In the genomic region with DNA sequence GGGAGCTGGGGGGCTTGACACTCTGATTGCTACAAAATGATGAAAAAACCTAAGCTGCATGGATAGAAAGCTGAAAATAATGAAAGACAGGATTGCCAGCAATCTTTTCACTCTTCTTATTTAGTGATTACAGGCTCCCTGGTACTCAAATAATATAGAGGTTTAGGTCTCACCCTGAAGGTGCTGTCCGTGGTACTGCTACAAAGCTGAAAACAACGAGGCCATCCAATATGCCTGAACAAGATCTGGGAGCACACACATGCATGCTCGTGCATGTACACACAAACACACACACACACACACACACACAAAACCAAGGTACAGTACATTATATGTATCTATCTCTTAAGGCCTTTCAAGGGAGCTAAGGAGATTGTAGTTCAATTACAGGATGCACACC, we compare ENCODE assay signal across 22 mouse cellular contexts.
DNase-seq lines count a peak whose midpoint lies in the region; ATAC-seq and TF ChIP-seq lines count a peak whose summit lies in the region.
"Had no signal": no experiment of that assay in that cellular context is flagged by ENCODE, and none has a peak within 500 bp of the region (broad histone marks: within the 10 kb centered on the region; RNA-seq: fewer than 3 reads in every experiment).

No protein-coding gene starts in this region.

- ATAC-seq in kidney, embryonic 14.5 days (ENCODE audit: low FRiP score, low TSS enrichment), result no peak
- ATAC-seq in erythroblast, adult 5-6 weeks (replicated peaks; ENCODE audit: low FRiP score, poor library complexity, severe bottlenecking), result no peak
- ATAC-seq: forebrain, embryonic 14.5 days; inflammation-experienced regulatory T-cells, adult 6 months had no signal

- no peak overlapping the region for H3ac ChIP-seq in myocyte (ENCODE audit: control insufficient read depth, insufficient read length)

- no peaks in the 10 kb centered on the region for H3K27me3 ChIP-seq in kidney, embryonic 14.5 days (ENCODE audit: control insufficient read depth, insufficient read depth, low read length)
- H3K27me3 ChIP-seq in myocyte (ENCODE audit: control insufficient read depth, insufficient read depth, insufficient read length), result no peaks in the 10 kb centered on the region
- H3K27me3 ChIP-seq: limb, embryonic 13.5 days; liver, embryonic 15.5 days; neural tube, embryonic 13.5 days had no signal

- DNase-seq in adrenal gland, postnatal 10 days, result peak; percentile 20
- DNase-seq in adrenal gland, adult 2 months, result no peak
- DNase-seq in kidney, postnatal 4 days, result peak; percentile 26 to 40
- DNase-seq in embryo, embryonic 9.5 days (ENCODE audit: extremely low spot score), result peak; percentile 10
- DNase-seq in frontal cortex, postnatal 14 days (ENCODE audit: low spot score in 2 of 2), result no peak
- DNase-seq: adrenal gland, adult 8-10 months; cerebellum, adult 18-20 months; gastrocnemius, adult 2 months; heart, adult 11 months; kidney, postnatal 14 days; lung, postnatal 10 days; right cerebral cortex, postnatal 25 days; thymus, postnatal 36 days had no signal

- H3K27ac ChIP-seq in kidney, embryonic 14.5 days (ENCODE audit: low read depth, low read length), result no peak overlapping the region
- H3K27ac ChIP-seq: gastrocnemius, adult 2 months; hindbrain, embryonic 10.5 days; limb, embryonic 13.5 days; liver, embryonic 15.5 days; neural tube, embryonic 13.5 days had no signal

- TF ChIP-seq POLR2A in myocyte (IDR thresholded peaks at IDR 0.05; ENCODE audit: insufficient read length, low read depth), result no peak

- no peaks in the 10 kb centered on the region for H3K79me2 ChIP-seq in myocyte (ENCODE audit: control insufficient read depth, insufficient read depth)

- no peak overlapping the region for H3K4me2 ChIP-seq in kidney, embryonic 14.5 days (replicated peaks; ENCODE audit: low read depth, low read length)
- no peak overlapping the region for H3K4me2 ChIP-seq in myocyte (ENCODE audit: low read depth)
- H3K4me2 ChIP-seq: limb, embryonic 13.5 days; liver, embryonic 15.5 days; neural tube, embryonic 13.5 days had no signal

- no peaks in the 10 kb centered on the region for H3K9me3 ChIP-seq in kidney, embryonic 14.5 days (ENCODE audit: control insufficient read depth, low read length)
- H3K9me3 ChIP-seq: hindbrain, embryonic 10.5 days; limb, embryonic 13.5 days; liver, embryonic 15.5 days; neural tube, embryonic 13.5 days had no signal

- no peak overlapping the region for H3K4me3 ChIP-seq in kidney, embryonic 14.5 days (ENCODE audit: low read length)
- no peak overlapping the region for H3K4me3 ChIP-seq in myocyte
- H3K4me3 ChIP-seq: gastrocnemius, adult 2 months; hindbrain, embryonic 10.5 days; limb, embryonic 13.5 days; liver, embryonic 15.5 days; neural tube, embryonic 13.5 days had no signal

- 55% methylated on average over 3 of the region's 3 CpGs for WGBS in kidney, embryonic 14.5 days

- H3K36me3 ChIP-seq in kidney, embryonic 14.5 days (ENCODE audit: control insufficient read depth, insufficient read depth, low read length), result no peaks in the 10 kb centered on the region
- no peaks in the 10 kb centered on the region for H3K36me3 ChIP-seq in myocyte (ENCODE audit: control insufficient read depth, insufficient read depth)
- H3K36me3 ChIP-seq: hindbrain, embryonic 10.5 days; limb, embryonic 13.5 days; liver, embryonic 15.5 days; neural tube, embryonic 13.5 days had no signal

- no peaks in the 10 kb centered on the region for H3K4me1 ChIP-seq in kidney, embryonic 14.5 days (ENCODE audit: control insufficient read depth, insufficient read depth, low read length)
- H3K4me1 ChIP-seq: hindbrain, embryonic 10.5 days; limb, embryonic 13.5 days; liver, embryonic 15.5 days; neural tube, embryonic 13.5 days had no signal

- no peak overlapping the region for H3K9ac ChIP-seq in kidney, embryonic 14.5 days (ENCODE audit: low read depth, low read length)
- H3K9ac ChIP-seq: limb, embryonic 13.5 days; liver, embryonic 15.5 days; neural tube, embryonic 13.5 days had no signal

TF ChIP-seq in myocyte, 11 proteins besides CTCF, POLR2A, EP300 and RAD21:
- TF ChIP-seq USF1 (IDR thresholded peaks at IDR 0.05; ENCODE audit: low read depth) (no peak), REST (IDR thresholded peaks at IDR 0.05; ENCODE audit: insufficient read depth, insufficient read length) (peak; percentile 89)

Comparison
In these comparisons a context has a peak if more than half of its experiments do, and no peak if none do; other contexts are left out.
1. DNase-seq: peak in adrenal gland, postnatal 10 days (single experiment), kidney, postnatal 4 days (2 of 2) and embryo, embryonic 9.5 days (single experiment); none in adrenal gland, adult 2 months (single experiment) and frontal cortex, postnatal 14 days (0 of 2).